Mouse (Mus musculus) erythroblast, embryonic 14.5 days (primary cell): ENCODE data around the gene Sdc1.

ENCODE experiments used
- GATA1 ChIP-seq: IDR thresholded peaks from 2 replicates; pipeline ENCODE4 v1.6.1; 2012; ENCODE audit warnings: low read length, inconsistent platforms, mixed read lengths
- TAL1 ChIP-seq: IDR thresholded peaks from 3 replicates; pipeline ENCODE4 v1.6.1; 2012; ENCODE audit warnings: low read length, inconsistent platforms, mixed read lengths

DNA sequence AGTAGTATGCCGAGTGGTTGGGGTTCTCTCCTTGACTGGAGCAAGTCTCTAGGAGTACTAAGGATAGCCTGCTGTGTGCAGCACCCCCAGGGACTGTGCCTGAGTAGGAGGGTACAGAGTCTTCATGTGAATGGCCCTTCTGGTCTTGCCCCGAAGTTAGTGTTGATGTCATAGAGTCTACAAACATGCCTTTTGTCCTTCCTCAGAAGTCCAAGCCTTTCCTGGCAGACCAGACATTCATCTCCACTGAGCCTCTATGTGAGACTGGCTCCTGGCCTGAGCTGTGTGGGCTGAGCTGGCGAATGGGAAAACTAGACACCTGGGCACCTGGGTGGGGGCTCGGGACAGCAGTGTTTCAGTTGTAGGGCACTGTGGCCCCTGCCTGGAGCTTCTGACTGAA is 8.7 kb downstream of the Sdc1 start:
- no peak for TF ChIP-seq TAL1
- no peak for TF ChIP-seq GATA1
